Mouse (Mus musculus): ENCODE results near the gene Tesmin. TPM values are rescaled to one million over a fixed set of nuclear protein-coding genes. Genes with fewer than 3 reads are reported as not detected.
A peak's percentile ranks its signal among the peaks of the same experiment; 100 is the strongest.

Tesmin gene
- total and polyA plus RNA-seq, 2 experiments from 2014 or later: 0.27 to 0.93 TPM

- Histone ChIP-seq H3K9ac (replicated peaks; ENCODE audit: low read length, poor library complexity, severe bottlenecking) (no peak overlapping the region), H3K4me2 (ENCODE audit: low read depth, low read length, poor library complexity, severe bottlenecking) (no peak overlapping the region), H3K4me1 (ENCODE audit: insufficient read depth, low read length) (no peaks in the 10 kb centered on the region), H3K27me3 (ENCODE audit: insufficient read depth, low read length) (no peaks in the 10 kb centered on the region), H3K9me3 (ENCODE audit: low read length) (no peaks in the 10 kb centered on the region), H3K27ac (ENCODE audit: low read depth, low read length) (no peak overlapping the region), H3K36me3 (ENCODE audit: insufficient read depth, low read length) (no peaks in the 10 kb centered on the region), H3K4me3 (ENCODE audit: low read depth, low read length) (no peak overlapping the region)
- DNase-seq (ENCODE audit: low spot score) (no peak), ATAC-seq (ENCODE audit: low FRiP score) (no peak)
- WGBS: 74% methylated on average over 5 of the region's 5 CpGs
- TF ChIP-seq CTCF (IDR thresholded peaks at IDR 0.05): no peak; the same call in 1 of the 2 replicates
Measured at GRCm38 (mm10) chr19:3437980-3438379, 49.3 kb downstream of the Tesmin start.

- H3K27ac ChIP-seq (ENCODE audit: low read depth, low read length): no peak overlapping the region
Measured at GRCm38 (mm10) chr19:3440667-3441066, 52.0 kb downstream of the Tesmin start.

GRCm38 (mm10) chr19:3441092-3441491, 52.4 kb downstream of the Tesmin start:
- ATAC-seq (ENCODE audit: low FRiP score) (no peak), DNase-seq (ENCODE audit: low spot score) (peak; percentile 37)
- TF ChIP-seq CTCF (IDR thresholded peaks at IDR 0.05): no peak
- H3K4me1 ChIP-seq (ENCODE audit: insufficient read depth, low read length): no peaks in the 10 kb centered on the region
- H3K4me3 ChIP-seq (ENCODE audit: low read depth, low read length): no peak overlapping the region
- H3K9me3 ChIP-seq (ENCODE audit: low read length): no peaks in the 10 kb centered on the region
- WGBS: 61% methylated on average over 10 of the region's 10 CpGs
- H3K36me3 ChIP-seq (ENCODE audit: insufficient read depth, low read length): no peaks in the 10 kb centered on the region
- H3K27me3 ChIP-seq (ENCODE audit: insufficient read depth, low read length): no peaks in the 10 kb centered on the region
- H3K4me2 ChIP-seq (ENCODE audit: low read depth, low read length, poor library complexity, severe bottlenecking): no peak overlapping the region
- H3K27ac ChIP-seq (ENCODE audit: low read depth, low read length): no peak overlapping the region
- H3K9ac ChIP-seq (replicated peaks; ENCODE audit: low read length, poor library complexity, severe bottlenecking): no peak overlapping the region

More at GRCm38 (mm10) chr19:3440667-3441066, 52.0 kb downstream of the Tesmin start:
- TF ChIP-seq CTCF (IDR thresholded peaks at IDR 0.05): no peak
- no peak for DNase-seq (ENCODE audit: low spot score)
- H3K9me3 ChIP-seq (ENCODE audit: low read length): no peaks in the 10 kb centered on the region
- H3K9ac ChIP-seq (replicated peaks; ENCODE audit: low read length, poor library complexity, severe bottlenecking): no peak overlapping the region
- H3K4me2 ChIP-seq (ENCODE audit: low read depth, low read length, poor library complexity, severe bottlenecking): no peak overlapping the region
- no peaks in the 10 kb centered on the region for H3K36me3 ChIP-seq (ENCODE audit: insufficient read depth, low read length)
- no peak overlapping the region for H3K4me3 ChIP-seq (ENCODE audit: low read depth, low read length)
- no peaks in the 10 kb centered on the region for H3K4me1 ChIP-seq (ENCODE audit: insufficient read depth, low read length)
- no peaks in the 10 kb centered on the region for H3K27me3 ChIP-seq (ENCODE audit: insufficient read depth, low read length)
- ATAC-seq (ENCODE audit: low FRiP score): no peak
- 68% methylated on average over 5 of the region's 5 CpGs for WGBS

- Histone ChIP-seq H3K27me3 (ENCODE audit: insufficient read depth, low read length) (no peaks in the 10 kb centered on the region), H3K4me2 (ENCODE audit: low read depth, low read length, poor library complexity, severe bottlenecking) (no peak overlapping the region), H3K4me3 (ENCODE audit: low read depth, low read length) (no peak overlapping the region), H3K36me3 (ENCODE audit: insufficient read depth, low read length) (no peaks in the 10 kb centered on the region), H3K27ac (ENCODE audit: low read depth, low read length) (no peak overlapping the region), H3K9me3 (ENCODE audit: low read length) (no peaks in the 10 kb centered on the region), H3K9ac (replicated peaks; ENCODE audit: low read length, poor library complexity, severe bottlenecking) (no peak overlapping the region), H3K4me1 (ENCODE audit: insufficient read depth, low read length) (no peaks in the 10 kb centered on the region; the same call in 1 of the 2 replicates)
- peak; percentile 30; the same call in 1 of the 2 replicates for TF ChIP-seq CTCF (IDR thresholded peaks at IDR 0.05)
- DNase-seq (ENCODE audit: low spot score) (no peak), ATAC-seq (ENCODE audit: low FRiP score) (no peak)
- WGBS: 62% methylated on average over 3 of the region's 3 CpGs
Measured at GRCm38 (mm10) chr19:3447348-3447747, 58.7 kb downstream of the Tesmin start.

- WGBS: 83% methylated on average over 3 of the region's 3 CpGs
- no peak for TF ChIP-seq CTCF (IDR thresholded peaks at IDR 0.05)
- H3K9me3 ChIP-seq (ENCODE audit: low read length): no peaks in the 10 kb centered on the region
- H3K9ac ChIP-seq (replicated peaks; ENCODE audit: low read length, poor library complexity, severe bottlenecking): no peak overlapping the region
- no peak overlapping the region for H3K4me3 ChIP-seq (ENCODE audit: low read depth, low read length)
- no peak overlapping the region for H3K27ac ChIP-seq (ENCODE audit: low read depth, low read length)
- H3K27me3 ChIP-seq (ENCODE audit: insufficient read depth, low read length): no peaks in the 10 kb centered on the region
- DNase-seq (ENCODE audit: low spot score): no peak
- ATAC-seq (ENCODE audit: low FRiP score): no peak
- no peak overlapping the region for H3K4me2 ChIP-seq (ENCODE audit: low read depth, low read length, poor library complexity, severe bottlenecking)
- H3K36me3 ChIP-seq (ENCODE audit: insufficient read depth, low read length): no peaks in the 10 kb centered on the region
- H3K4me1 ChIP-seq (ENCODE audit: insufficient read depth, low read length): no peaks in the 10 kb centered on the region; the same call in 1 of the 2 replicates
Measured at GRCm38 (mm10) chr19:3449248-3449647, 60.6 kb downstream of the Tesmin start.

- Histone ChIP-seq H3K36me3 (ENCODE audit: insufficient read depth, low read length) (peaks cover 8% of the 10 kb centered on the region; the same call in 1 of the 2 replicates), H3K9me3 (ENCODE audit: low read length) (no peaks in the 10 kb centered on the region), H3K4me1 (ENCODE audit: insufficient read depth, low read length) (no peaks in the 10 kb centered on the region; the same call in 1 of the 2 replicates), H3K27ac (ENCODE audit: low read depth, low read length) (no peak overlapping the region), H3K4me2 (ENCODE audit: low read depth, low read length, poor library complexity, severe bottlenecking) (no peak overlapping the region), H3K9ac (replicated peaks; ENCODE audit: low read length, poor library complexity, severe bottlenecking) (no peak overlapping the region), H3K27me3 (ENCODE audit: insufficient read depth, low read length) (no peaks in the 10 kb centered on the region), H3K4me3 (ENCODE audit: low read depth, low read length) (no peak overlapping the region)
- DNase-seq (ENCODE audit: low spot score) (no peak), ATAC-seq (ENCODE audit: low FRiP score) (no peak)
- no peak for TF ChIP-seq CTCF (IDR thresholded peaks at IDR 0.05)
- WGBS: 93% methylated on average over 3 of the region's 3 CpGs
Measured at GRCm38 (mm10) chr19:3450714-3451113, 62.1 kb downstream of the Tesmin start.

All from midbrain, postnatal 0 days (tissue).